Mouse (Mus musculus) MN1 (cell line): Measurements from ENCODE around the gene Cabin1.
A peak's percentile ranks its signal among the peaks of the same experiment; 100 is the strongest.

ENCODE experiments used
- DNase-seq: peaks from one replicate; pipeline ENCODE4 v3.0.0-alpha.2; 2016; ENCODE audit warnings: low spot score

Cabin1 gene

GRCm38 (mm10) chr10:75636084-75636786 lies 127.9 kb downstream of the Cabin1 start:
- DNase-seq: no peak

DNA sequence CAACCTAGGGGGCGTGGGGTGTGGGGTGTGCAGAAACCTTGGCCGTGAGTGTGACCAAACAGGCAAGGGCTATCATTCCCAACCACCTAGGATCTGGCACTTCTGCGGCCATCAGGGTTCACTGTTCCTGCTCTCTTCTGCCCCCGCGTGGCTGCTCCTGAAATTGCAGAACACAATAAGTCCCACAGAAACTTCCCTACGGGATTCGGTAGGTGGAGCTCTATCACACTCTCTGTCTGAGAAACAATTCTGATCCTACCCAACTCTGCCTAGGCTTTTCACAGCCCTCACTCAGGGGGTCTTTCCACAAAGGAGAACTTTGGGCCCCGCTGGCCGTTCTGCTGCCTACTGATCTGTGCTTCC lies 128.5 kb downstream of the Cabin1 start:
- peak; percentile 82 for DNase-seq

DNA sequence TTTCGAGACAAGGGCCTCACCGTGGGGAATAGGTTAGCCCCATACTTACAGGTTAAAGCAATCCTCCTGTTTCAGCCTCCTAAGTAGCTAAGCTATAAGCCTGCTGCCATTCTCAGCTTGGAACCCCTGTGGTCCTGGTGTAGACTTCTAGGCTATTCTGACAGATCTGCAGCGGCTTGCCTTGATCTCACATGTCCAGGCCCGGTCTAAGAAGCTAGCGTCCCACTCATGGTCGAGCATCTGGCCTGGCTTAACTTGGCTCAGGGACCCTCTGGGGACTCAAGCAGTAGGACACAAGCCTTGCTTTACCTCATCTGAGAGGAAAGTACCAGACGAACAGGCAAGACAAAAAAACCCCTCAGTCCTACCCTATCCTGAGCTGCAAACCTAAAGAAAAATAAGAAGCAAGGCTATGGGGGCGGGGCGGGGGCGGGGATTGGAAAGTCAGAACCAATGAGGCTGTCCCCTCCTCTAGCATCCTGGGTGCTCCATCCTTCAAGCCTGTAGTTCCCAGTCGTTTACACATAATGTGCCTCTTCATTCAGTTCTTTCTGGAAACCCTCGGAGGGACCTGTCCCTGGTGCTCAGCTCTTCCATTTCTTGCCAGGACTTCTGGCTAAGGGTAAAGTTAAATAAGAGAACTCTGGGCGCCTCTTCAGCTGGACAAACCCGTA lies 129.0 kb downstream of the Cabin1 start:
- no peak for DNase-seq

DNA sequence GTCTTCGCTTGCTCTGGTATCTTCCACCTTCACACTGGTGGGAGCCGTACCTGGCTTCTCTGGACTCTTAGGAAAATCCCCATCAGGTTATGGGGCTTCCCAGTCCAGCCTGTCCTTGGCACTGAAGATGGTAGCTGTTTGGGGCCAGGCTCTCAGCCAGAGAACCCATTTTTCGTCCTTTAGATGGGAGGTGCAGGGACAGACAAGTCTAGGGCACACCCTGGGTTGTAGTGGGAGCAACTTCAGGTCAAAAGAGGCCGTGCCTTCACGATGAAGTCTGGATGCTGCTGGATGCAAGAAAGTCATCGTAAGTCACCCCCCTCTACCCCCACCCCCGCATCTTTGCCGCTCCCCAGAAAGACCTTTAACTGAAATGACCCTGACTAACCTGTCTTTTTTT lies 129.5 kb downstream of the Cabin1 start:
- DNase-seq: no peak

- no peak for DNase-seq
These were observed 130.5 kb downstream of the Cabin1 start for GRCm38 (mm10) chr10:75633576-75634139.

GRCm38 (mm10) chr10:75633048-75633447 lies 131.1 kb downstream of the Cabin1 start:
- no peak for DNase-seq

DNA sequence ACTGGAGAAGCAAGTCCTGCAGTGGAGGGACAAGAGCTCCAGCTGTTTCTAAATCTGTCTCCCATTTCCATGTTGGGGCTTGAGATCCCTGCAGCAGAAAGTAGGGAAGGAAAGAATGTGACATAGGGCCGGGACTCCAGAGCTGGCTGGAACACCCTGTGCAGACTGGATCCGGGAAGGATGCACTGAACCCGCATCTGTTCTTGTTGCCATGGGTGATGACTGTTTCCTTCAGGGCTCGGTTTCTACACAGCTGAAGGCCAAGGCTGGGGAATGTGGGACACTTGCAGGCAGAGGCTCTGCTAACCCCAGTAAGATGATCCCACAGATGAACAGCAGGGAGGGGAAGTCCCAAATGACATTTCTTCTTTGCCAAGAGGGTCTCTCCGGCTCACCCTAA lies 131.5 kb downstream of the Cabin1 start:
- DNase-seq: peak; percentile 26

- DNase-seq: peak; percentile 52
These were observed 136.7 kb downstream of the Cabin1 start for GRCm38 (mm10) chr10:75627490-75627889.

DNA sequence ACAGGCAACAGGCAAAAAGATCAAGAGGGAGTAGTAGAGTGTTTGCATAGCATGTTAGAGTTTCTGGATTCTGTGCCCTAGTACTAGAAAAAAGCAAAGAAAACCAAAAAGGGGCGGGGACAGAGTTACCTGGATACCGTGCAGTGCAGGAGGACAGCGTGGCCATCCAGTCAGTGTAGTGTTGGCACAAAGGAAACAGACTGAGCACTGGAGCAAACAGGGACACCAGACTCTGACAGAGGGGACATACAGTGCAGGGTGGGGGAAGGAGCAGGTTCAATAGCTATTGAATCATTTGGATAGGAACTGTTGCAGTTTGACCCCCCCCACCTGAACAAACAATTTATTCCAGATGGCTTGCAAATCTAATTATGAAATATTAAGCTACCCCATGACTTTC lies 137.2 kb downstream of the Cabin1 start:
- peak; percentile 71 for DNase-seq

GRCm38 (mm10) chr10:75625920-75626319 lies 138.2 kb downstream of the Cabin1 start:
- DNase-seq: no peak

DNA sequence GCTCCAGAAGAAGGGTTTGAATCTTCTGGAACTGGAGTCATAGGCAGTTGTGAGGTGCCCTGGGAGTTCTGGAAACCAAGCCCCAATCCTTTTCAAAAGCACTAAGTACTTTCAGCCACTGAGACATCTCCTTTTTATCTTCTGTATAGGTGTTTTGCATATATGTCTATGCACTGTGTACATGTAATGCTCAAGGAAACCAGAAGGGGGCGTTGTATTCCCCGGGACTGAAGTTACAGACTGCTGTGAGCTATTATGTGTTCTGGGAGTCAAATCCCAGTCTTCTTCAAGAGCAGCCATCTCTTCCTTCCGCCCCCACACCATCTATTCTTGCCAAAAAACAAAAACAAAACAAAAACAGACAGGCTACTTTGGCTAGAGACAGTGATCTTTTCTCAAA lies 143.3 kb downstream of the Cabin1 start:
- no peak for DNase-seq

GRCm38 (mm10) chr10:75616044-75616443 lies 148.1 kb downstream of the Cabin1 start:
- no peak for DNase-seq

GRCm38 (mm10) chr10:75610486-75610885 lies 153.7 kb downstream of the Cabin1 start:
- no peak for DNase-seq

DNA sequence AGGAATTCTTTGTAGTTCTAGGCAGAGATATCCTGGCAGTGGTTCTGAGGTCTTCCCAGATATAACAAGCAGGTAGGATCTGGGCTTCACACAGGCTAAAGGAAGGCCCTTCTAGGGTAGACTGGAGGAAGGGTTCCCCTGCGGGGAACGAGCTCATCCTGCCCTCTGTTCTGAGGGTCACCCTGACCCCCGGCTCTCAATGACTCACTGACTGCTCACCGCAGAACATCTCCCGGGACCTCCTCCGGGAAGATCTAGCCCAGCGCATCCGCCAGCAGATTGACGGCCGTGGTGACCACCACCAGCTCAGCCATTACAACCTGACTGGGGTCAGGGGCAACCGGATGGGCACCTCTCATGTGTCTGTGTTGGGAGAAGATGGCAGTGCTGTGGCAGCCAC lies 155.2 kb downstream of the Cabin1 start:
- no peak for DNase-seq

GRCm38 (mm10) chr10:75607253-75607652 lies 156.9 kb downstream of the Cabin1 start:
- no peak for DNase-seq

GRCm38 (mm10) chr10:75605162-75605846 lies 158.8 kb downstream of the Cabin1 start:
- no peak for DNase-seq

GRCm38 (mm10) chr10:75600189-75600730 lies 163.9 kb downstream of the Cabin1 start:
- DNase-seq: peak; percentile 68
